Mouse (Mus musculus) liver, postnatal 0 days (tissue): ENCODE results near the gene Gm30191.

Experiments
- CTCF ChIP-seq: sonication (generic); IDR thresholded peaks from 2 replicates; pipeline ENCODE4 v1.5.1; 2016; ENCODE audit warnings: antibody characterized with exemption, low read depth
- EP300 ChIP-seq: IDR thresholded peaks from 2 replicates; pipeline ENCODE4 v1.6.1; 2016; ENCODE audit warnings: antibody characterized with exemption, low read depth, mild to moderate bottlenecking

DNA sequence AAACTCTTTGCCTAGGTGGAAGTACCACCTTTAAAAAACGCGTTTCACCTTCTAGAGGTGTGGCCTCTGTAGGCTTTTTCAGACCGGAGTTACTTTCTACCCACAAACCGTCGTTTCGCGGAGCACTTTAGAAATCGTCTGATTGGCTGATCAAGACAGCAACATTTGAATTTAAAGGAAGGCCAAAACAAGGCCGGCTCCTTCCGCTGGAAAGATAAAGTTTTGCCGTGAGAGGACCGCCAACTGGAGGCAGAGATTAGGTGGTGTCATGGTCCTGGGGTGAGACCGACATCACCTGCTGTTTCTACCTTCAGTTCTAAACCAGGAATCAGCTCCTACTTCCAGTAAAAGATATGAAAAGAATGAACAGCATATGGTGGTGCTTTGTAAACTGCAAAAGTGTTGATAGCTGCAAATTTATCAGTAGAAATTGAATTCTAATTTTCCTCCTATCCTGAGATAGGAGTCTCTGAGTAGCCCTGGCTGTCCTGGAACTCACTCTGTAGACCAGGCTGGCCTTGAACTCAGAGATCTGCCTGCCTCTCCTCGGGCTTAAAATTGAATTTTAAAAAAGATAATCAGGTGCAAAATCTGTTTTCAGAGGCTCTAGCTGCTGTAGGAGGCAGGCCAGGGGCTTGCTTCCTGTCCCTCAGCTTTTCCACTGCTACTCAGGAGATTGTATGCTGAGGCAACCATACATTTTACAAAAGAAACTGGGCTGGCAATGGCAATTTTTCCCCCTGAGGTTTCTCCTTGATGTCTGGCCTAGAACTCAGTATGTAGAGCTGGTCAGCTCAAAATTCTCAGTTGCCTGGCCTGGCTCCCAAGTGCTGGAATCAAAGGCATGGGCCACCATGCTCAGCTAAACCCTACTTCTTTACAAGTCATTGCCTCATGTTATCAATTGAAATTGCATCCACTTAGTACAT is 26.9 kb downstream of the Gm30191 start:
- TF ChIP-seq EP300 (peak; percentile 90), CTCF (no peak)
